Mouse (Mus musculus): ENCODE measurements around the gene Nptxr. TPM values are rescaled to one million over a fixed set of nuclear protein-coding genes. Genes with fewer than 3 reads are reported as not detected.

Gene Nptxr
- polyA plus RNA-seq (2017; shearing (Covaris generic)), result under 1 TPM; 0.09 to 0.11 TPM

- no peak for ATAC-seq
Observed at GRCm38 (mm10) chr15:79804352-79805071, at the start of gene Nptxr. Nptxr (minus strand) TSS chr15:79804766.

DNA sequence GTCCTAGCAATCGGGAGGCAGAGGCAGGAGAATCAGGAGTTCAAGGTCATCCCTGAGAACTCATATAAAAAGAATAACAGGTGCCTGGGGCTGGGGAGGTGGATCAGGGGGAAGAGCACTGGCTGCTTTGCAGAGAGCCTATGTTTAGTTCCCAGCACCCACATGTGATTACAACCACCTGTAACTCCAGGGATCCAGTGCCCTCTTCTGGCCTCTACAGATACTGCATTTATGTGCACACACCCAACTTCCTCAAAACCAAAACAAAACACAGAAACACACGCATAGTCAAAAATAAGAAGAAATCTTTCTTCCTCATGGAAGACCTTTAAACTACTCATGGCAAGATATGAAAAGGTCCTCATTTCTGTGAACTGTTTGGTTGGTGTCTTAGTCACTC lies 45.6 kb upstream of the Nptxr start:
- ATAC-seq, result no peak

DNA sequence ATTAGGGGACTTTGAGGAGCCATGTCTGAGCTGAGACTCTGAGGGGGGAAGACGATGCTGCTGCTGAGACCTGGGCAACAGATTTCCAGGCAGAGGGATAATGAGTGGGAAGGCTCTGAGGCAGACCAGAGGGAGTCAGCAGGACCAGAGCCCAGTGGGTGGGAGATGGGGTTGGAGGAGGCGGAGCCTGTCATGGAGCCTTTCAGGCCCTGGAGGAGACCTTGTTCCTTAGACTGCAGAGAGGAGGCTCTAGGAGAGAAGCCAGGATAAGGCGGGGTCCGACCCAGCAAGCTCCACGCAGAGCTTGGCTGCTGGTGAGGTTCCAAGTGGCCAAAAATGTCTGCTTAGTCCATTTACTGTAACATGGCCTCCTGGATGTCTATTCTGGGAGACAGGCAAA lies 42.5 kb upstream of the Nptxr start:
- no peak for ATAC-seq

GRCm38 (mm10) chr15:79845986-79846385 lies 41.4 kb upstream of the Nptxr start:
- no peak for ATAC-seq

GRCm38 (mm10) chr15:79842985-79843384 lies 38.4 kb upstream of the Nptxr start:
- no peak for ATAC-seq

- ATAC-seq, result no peak
Observed at GRCm38 (mm10) chr15:79840281-79840680, 35.7 kb upstream of the Nptxr start.

DNA sequence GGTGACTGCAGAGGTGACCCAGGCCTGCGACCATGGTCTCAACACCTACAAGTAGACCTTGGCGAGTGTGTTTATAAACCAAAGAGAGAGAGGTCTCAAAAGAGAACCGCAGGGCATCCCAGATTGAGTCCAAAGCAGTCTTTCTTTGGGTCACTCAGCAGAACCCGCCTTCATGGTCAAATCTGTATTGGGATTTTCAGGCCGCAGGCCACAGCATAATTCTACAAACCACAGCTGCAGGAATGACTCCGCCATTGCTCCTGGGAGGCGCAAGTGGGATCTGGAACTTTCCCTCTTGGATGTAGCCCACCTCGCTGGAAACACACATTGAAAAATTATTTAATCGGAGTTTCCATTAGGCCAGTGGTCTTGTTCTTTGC lies 30.3 kb upstream of the Nptxr start:
- no peak for ATAC-seq

DNA sequence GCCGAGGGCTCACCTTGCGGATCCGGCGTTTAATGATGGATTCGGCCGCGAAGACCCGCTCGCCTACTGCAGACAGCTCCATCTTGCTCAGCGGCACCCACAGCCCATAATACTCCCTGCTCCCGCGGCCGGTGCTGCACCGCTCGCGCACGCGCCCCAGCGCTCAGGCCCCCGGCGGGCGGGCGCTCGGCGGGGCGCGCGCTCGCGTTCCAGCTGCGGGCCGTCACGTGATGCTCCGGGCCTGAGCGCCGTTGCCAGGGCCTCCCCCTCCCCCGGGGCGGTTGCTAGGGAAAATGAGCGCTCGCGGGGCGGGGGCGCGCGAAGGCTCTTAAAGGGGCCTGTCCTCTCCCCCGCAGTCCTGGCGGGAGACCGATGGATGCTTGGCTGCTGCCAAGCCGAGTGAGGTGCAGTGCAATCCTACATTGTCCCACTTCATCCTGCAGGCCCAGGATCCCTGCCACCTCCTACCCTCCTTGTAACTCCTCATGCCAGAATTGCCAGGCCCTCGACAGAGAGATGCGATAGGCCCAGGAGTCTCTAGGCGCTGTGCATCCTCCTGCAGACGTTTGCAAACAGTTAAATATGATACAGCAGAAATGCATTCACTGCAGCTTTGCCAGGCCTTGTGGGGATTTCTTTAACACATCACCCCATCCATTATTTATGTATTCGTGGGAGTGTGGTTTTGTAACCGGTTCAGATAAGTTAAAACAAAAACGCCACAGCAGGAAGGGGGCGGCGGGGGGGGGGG lies 29.7 kb upstream of the Nptxr start, which contains the start of the genes Npcd and Cbx6:
Npcd (minus strand) TSS at position 108 of the 751 bp plus-strand sequence.
Cbx6 (minus strand) TSS at position 559 of the 751 bp plus-strand sequence.
- ATAC-seq, result peak; percentile 74

- ATAC-seq, result no peak
Observed at GRCm38 (mm10) chr15:79833251-79834050, 28.9 kb upstream of the Nptxr start.

DNA sequence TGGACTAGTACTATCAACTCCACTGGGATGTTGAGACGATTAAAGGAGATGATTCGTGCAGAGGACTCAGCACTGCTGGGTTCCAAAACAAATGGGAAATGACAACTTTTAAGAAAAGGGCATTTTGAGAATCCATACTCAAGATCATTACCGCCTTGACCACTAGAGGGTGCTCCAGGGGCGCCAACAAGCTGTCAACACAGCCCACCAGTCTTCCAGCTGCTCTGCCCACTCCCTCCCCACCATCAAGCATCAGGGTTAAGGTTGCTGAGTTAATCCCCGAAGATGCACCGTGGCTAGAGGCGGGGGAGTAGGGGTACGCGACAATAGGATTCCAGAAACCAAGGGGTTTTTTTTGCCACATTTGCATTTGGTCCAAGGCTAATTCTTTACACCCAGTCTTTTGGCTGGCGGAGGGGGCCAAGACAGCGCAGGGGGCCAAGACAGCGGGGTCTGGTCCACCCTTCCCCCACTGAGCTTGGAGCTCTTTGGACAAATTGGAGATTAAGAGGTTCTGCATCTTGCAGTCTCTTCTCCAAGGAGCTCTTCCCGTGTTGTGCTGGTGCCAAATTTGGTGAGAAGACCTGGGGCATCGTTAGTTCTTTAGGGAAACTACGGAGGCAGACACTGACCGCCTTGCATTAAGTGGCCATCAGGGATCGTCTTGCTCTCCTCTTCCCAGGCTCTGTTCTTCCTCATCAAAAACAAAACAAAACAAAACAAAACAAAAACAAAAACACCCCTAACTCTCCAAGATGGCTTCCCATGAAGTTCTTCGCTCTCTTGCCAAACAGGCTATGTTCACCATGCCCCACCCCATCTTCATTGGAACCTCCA lies 27.7 kb upstream of the Nptxr start:
- ATAC-seq, result peak; percentile 28

- ATAC-seq, result no peak
Observed at GRCm38 (mm10) chr15:79830388-79830787, 25.8 kb upstream of the Nptxr start.

GRCm38 (mm10) chr15:79829431-79829830 lies 24.9 kb upstream of the Nptxr start:
- no peak for ATAC-seq

GRCm38 (mm10) chr15:79828366-79829035 lies 23.9 kb upstream of the Nptxr start:
- ATAC-seq, result no peak

- no peak for ATAC-seq
Observed at GRCm38 (mm10) chr15:79827778-79828210, 23.2 kb upstream of the Nptxr start.

GRCm38 (mm10) chr15:79827061-79827777 lies 22.7 kb upstream of the Nptxr start:
- ATAC-seq, result no peak

- ATAC-seq, result no peak
Observed at GRCm38 (mm10) chr15:79826221-79826935, 21.8 kb upstream of the Nptxr start.

DNA sequence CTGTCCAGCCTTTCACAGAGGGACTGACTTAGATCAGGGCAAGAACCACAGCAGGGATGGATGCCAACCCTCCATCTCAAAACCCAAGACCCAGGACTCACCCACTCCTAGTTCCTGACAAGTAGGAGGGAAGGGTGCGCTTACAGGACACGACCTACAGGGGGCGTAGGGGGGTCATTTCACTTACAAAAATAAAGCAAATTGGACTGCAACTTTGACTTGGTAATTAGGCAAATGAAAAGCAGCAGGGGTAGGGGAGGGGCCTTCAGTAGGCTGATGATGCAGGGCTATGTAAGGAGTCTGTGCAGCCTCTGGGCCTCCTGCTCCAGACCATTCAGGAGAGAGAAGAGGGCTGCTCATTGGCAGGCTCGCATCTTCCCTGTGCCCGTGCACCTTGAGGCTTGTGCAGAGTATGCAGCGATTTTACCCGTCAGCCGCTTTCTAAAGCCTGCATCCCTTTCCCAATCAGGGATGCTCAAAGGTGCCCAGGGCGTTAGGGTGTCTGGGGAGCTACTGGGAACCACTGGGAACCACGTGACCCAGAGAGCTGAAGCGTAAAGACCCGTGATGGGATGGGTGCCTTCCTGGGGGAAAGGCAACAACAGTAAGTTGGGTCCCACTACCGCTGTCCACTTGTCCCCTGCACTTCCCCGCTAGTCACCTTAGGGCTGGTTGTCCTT lies 20.7 kb upstream of the Nptxr start:
- no peak for ATAC-seq

- no peak for ATAC-seq
Observed at GRCm38 (mm10) chr15:79823588-79824280, 19.2 kb upstream of the Nptxr start.
